Mouse (Mus musculus) forebrain, embryonic 14.5 days (tissue): Measurements from ENCODE around the gene Tbc1d22b. TPM values are rescaled to one million over a fixed set of nuclear protein-coding genes. Genes with fewer than 3 reads are reported as not detected.
A peak's percentile ranks its signal among the peaks of the same experiment; 100 is the strongest.

ENCODE experiments used
- ATAC-seq: fragments of 200-750 bp; cut with Nextera tagmentation; 2 replicates; pipeline ENCODE4 v1.8.0; 2017; ENCODE audit warnings: mild to moderate bottlenecking, moderate library complexity
- DNase-seq: peaks from one replicate; pipeline ENCODE4 v3.0.0-alpha.2; 2015; ENCODE audit warnings: low spot score
- H3K27ac ChIP-seq: fragments of 300-500 bp; sonication (generic); 2 replicates; pipeline ENCODE4 v1.5.1; 2014; ENCODE audit warnings: low read depth, mild to moderate bottlenecking, control low read depth, low read length, moderate library complexity
- H3K27me3 ChIP-seq: fragments of 300-500 bp; sonication (generic); replicated peaks from 2 replicates; pipeline ENCODE4 v1.6.1; 2014; ENCODE audit warnings: low read length, control low read depth, mixed read lengths; ENCODE audit not compliant: control insufficient read depth, insufficient read depth
- H3K36me3 ChIP-seq: fragments of 300-500 bp; sonication (generic); 2 replicates; pipeline ENCODE4 v1.6.1; 2014; ENCODE audit warnings: low read length, control low read depth; ENCODE audit not compliant: control insufficient read depth, insufficient read depth
- H3K4me1 ChIP-seq: fragments of 300-500 bp; sonication (generic); 2 replicates; pipeline ENCODE4 v1.6.1; 2014; ENCODE audit warnings: antibody characterized with exemption, low read length, control low read depth; ENCODE audit not compliant: control insufficient read depth, insufficient read depth
- H3K4me2 ChIP-seq: fragments of 300-500 bp; sonication (generic); 2 replicates; pipeline ENCODE4 v1.6.1; 2014; ENCODE audit warnings: mild to moderate bottlenecking, control low read depth, low read length
- H3K4me3 ChIP-seq: fragments of 300-500 bp; sonication (generic); 2 replicates; pipeline ENCODE4 v1.5.1; 2014; ENCODE audit warnings: low read depth, low read length, control low read depth
- H3K9ac ChIP-seq: fragments of 300-500 bp; sonication (generic); 2 replicates; pipeline ENCODE4 v1.6.1; 2014; ENCODE audit warnings: mild to moderate bottlenecking, low read length, control low read depth, moderate library complexity
- H3K9me3 ChIP-seq: fragments of 300-500 bp; sonication (generic); replicated peaks from 2 replicates; pipeline ENCODE4 v1.6.1; 2016; ENCODE audit warnings: low read length, control low read depth, mixed read lengths; ENCODE audit not compliant: control insufficient read depth
- WGBS: fragments of 180-500 bp; shearing (Covaris S2); extraction: QIAGEN DNeasy Blood & Tissue Kit; methylation state at CpG from one replicate; pipeline ENCODE4 v1.1.7; 2014; 5-methylcytosine and 5-hydroxymethylcytosine counted together
- polyA plus RNA-seq: library from polyadenylated mRNA; unstranded; fragments of >200 nt; fragmentation: Nextera tagmentation; extraction: Ambion mirVana; gene quantifications from 2 replicates; pipeline ENCODE4 v1.2.1, GENCODE M21; 2014

Tbc1d22b gene
- polyA plus RNA-seq, 1 experiment from 2014 or later = 18.4 TPM

GRCm38 (mm10) chr17:29551019-29551418 is 1.4 kb downstream of the Tbc1d22b start:
- Histone ChIP-seq H3K9ac (no peak overlapping the region), H3K27ac (no peak overlapping the region), H3K36me3 (no peaks in the 10 kb centered on the region), H3K4me2 (peak overlapping the region; percentile 98; the same call in 1 of the 2 replicates), H3K27me3 (no peaks in the 10 kb centered on the region), H3K4me1 (peaks cover 13% of the 10 kb centered on the region), H3K9me3 (no peaks in the 10 kb centered on the region), H3K4me3 (no peak overlapping the region)
- 62% methylated on average over 6 of the region's 6 CpGs for WGBS
- no peak for DNase-seq
- no peak for ATAC-seq

- Histone ChIP-seq H3K4me3 (no peak within 1 kb of the TSS), H3K27me3 (no peaks in the 10 kb centered on the region), H3K4me1 (peaks cover 13% of the 10 kb centered on the region), H3K36me3 (no peaks in the 10 kb centered on the region), H3K9me3 (no peaks in the 10 kb centered on the region), H3K4me2 (no peak within 1 kb of the TSS), H3K27ac (no peak within 1 kb of the TSS), H3K9ac (no peak within 1 kb of the TSS)
- 95% methylated on average over 5 of the region's 5 CpGs for WGBS
- no peak for ATAC-seq
- no peak for DNase-seq
Measured at GRCm38 (mm10) chr17:29552162-29552732, 2.7 kb downstream of the Tbc1d22b start, which contains the start of gene Tmem217. TSS of gene Tmem217 (minus strand) at chr17:29552385.

- H3K27me3 ChIP-seq = no peaks in the 10 kb centered on the region
- H3K36me3 ChIP-seq = no peaks in the 10 kb centered on the region
- H3K4me1 ChIP-seq = peaks cover 13% of the 10 kb centered on the region
- no peak overlapping the region for H3K4me2 ChIP-seq
- no peaks in the 10 kb centered on the region for H3K9me3 ChIP-seq
- DNase-seq (no peak), ATAC-seq (no peak)
- no peak overlapping the region for H3K4me3 ChIP-seq
- H3K9ac ChIP-seq = no peak overlapping the region
- H3K27ac ChIP-seq = no peak overlapping the region
Measured at GRCm38 (mm10) chr17:29554176-29554575, 4.6 kb downstream of the Tbc1d22b start.

GRCm38 (mm10) chr17:29556456-29556855 is 6.9 kb downstream of the Tbc1d22b start:
- no peak overlapping the region for H3K4me3 ChIP-seq
- H3K4me2 ChIP-seq = no peak overlapping the region
- no peak for DNase-seq
- H3K4me1 ChIP-seq = no peaks in the 10 kb centered on the region
- H3K27me3 ChIP-seq = no peaks in the 10 kb centered on the region
- no peak overlapping the region for H3K27ac ChIP-seq
- ATAC-seq = no peak
- H3K9me3 ChIP-seq = no peaks in the 10 kb centered on the region
- no peak overlapping the region for H3K9ac ChIP-seq
- H3K36me3 ChIP-seq = no peaks in the 10 kb centered on the region
- WGBS = 96% methylated on average over 10 of the region's 10 CpGs

GRCm38 (mm10) chr17:29556893-29557292 is 7.3 kb downstream of the Tbc1d22b start:
- no peak overlapping the region for H3K4me3 ChIP-seq
- DNase-seq = no peak
- 96% methylated on average over 7 of the region's 7 CpGs for WGBS

GRCm38 (mm10) chr17:29558476-29558875 is 8.9 kb downstream of the Tbc1d22b start:
- H3K4me3 ChIP-seq = no peak overlapping the region
- no peak overlapping the region for H3K4me2 ChIP-seq
- no peak overlapping the region for H3K9ac ChIP-seq
- H3K4me1 ChIP-seq = no peaks in the 10 kb centered on the region
- H3K9me3 ChIP-seq = no peaks in the 10 kb centered on the region
- DNase-seq (no peak), ATAC-seq (no peak)
- WGBS = 95% methylated on average over 5 of the region's 5 CpGs
- H3K27me3 ChIP-seq = no peaks in the 10 kb centered on the region
- no peaks in the 10 kb centered on the region for H3K36me3 ChIP-seq
- H3K27ac ChIP-seq = no peak overlapping the region

More at GRCm38 (mm10) chr17:29556893-29557292, 7.3 kb downstream of the Tbc1d22b start:
- no peak for ATAC-seq
- no peak overlapping the region for H3K4me2 ChIP-seq
- H3K9ac ChIP-seq = no peak overlapping the region
- H3K9me3 ChIP-seq = no peaks in the 10 kb centered on the region
- no peaks in the 10 kb centered on the region for H3K36me3 ChIP-seq
- no peak overlapping the region for H3K27ac ChIP-seq
- H3K27me3 ChIP-seq = no peaks in the 10 kb centered on the region
- no peaks in the 10 kb centered on the region for H3K4me1 ChIP-seq

- Histone ChIP-seq H3K9ac (no peak overlapping the region), H3K27me3 (no peaks in the 10 kb centered on the region), H3K4me2 (no peak overlapping the region), H3K36me3 (peaks cover 31% of the 10 kb centered on the region), H3K4me1 (no peaks in the 10 kb centered on the region), H3K9me3 (no peaks in the 10 kb centered on the region), H3K27ac (no peak overlapping the region), H3K4me3 (no peak overlapping the region)
- ATAC-seq (no peak), DNase-seq (no peak)
- 98% methylated on average over 5 of the region's 5 CpGs for WGBS
Measured at GRCm38 (mm10) chr17:29565521-29565920, 15.9 kb downstream of the Tbc1d22b start.

- Histone ChIP-seq H3K27ac (no peak overlapping the region), H3K9me3 (no peaks in the 10 kb centered on the region), H3K27me3 (no peaks in the 10 kb centered on the region), H3K4me1 (no peaks in the 10 kb centered on the region), H3K4me3 (no peak overlapping the region), H3K9ac (no peak overlapping the region), H3K4me2 (no peak overlapping the region), H3K36me3 (peaks cover 60% of the 10 kb centered on the region)
- ATAC-seq (no peak), DNase-seq (no peak)
- 96% methylated on average over 15 of the region's 15 CpGs for WGBS
Measured at GRCm38 (mm10) chr17:29568435-29568834, 18.9 kb downstream of the Tbc1d22b start.

- DNase-seq = no peak
- 85% methylated on average over 6 of the region's 6 CpGs for WGBS
- Histone ChIP-seq H3K27me3 (no peaks in the 10 kb centered on the region), H3K9ac (no peak overlapping the region), H3K9me3 (no peaks in the 10 kb centered on the region), H3K4me2 (no peak overlapping the region), H3K27ac (no peak overlapping the region), H3K4me1 (no peaks in the 10 kb centered on the region), H3K4me3 (no peak overlapping the region), H3K36me3 (peaks cover 63% of the 10 kb centered on the region)
- no peak for ATAC-seq
Measured at GRCm38 (mm10) chr17:29569831-29570230, 20.2 kb downstream of the Tbc1d22b start.
